Mouse (Mus musculus) heart, adult 2 months (tissue): ENCODE measurements around the gene Nkap. TPM values are rescaled to one million over a fixed set of nuclear protein-coding genes. Genes with fewer than 3 reads are reported as not detected.

Experiments used
- DNase-seq, 2 experiments: peaks; one replicate each; pipeline ENCODE4 v3.0.0; 2021
- H3K27ac ChIP-seq: fragments of 200-600 bp; 2 replicates; pipeline ENCODE4 v1.8.1; 2022
- H3K27me3 ChIP-seq: fragments of 200-500 bp; 2 replicates; pipeline ENCODE4 v1.6.1; 2012; ENCODE audit warnings: mild to moderate bottlenecking, low read length, inconsistent platforms, mixed read lengths; ENCODE audit not compliant: control insufficient read depth, insufficient read depth
- H3K36me3 ChIP-seq: fragments of 200-500 bp; 2 replicates; pipeline ENCODE4 v1.6.1; 2012; ENCODE audit warnings: low read length, inconsistent platforms; ENCODE audit not compliant: control insufficient read depth, insufficient read depth
- H3K4me1 ChIP-seq: fragments of 200-500 bp; 2 replicates; pipeline ENCODE4 v1.6.1; 2011; ENCODE audit warnings: low read length; ENCODE audit not compliant: control insufficient read depth, insufficient read depth
- H3K4me3 ChIP-seq: fragments of 200-600 bp; 2 replicates; pipeline ENCODE4 v1.8.1; 2022
- H3K79me2 ChIP-seq: fragments of 200-500 bp; replicated peaks from 2 replicates; pipeline ENCODE4 v1.6.1; 2012; ENCODE audit warnings: mild to moderate bottlenecking, inconsistent platforms, low read length, moderate library complexity, mixed read lengths; ENCODE audit not compliant: control insufficient read depth, insufficient read depth
- H3K9ac ChIP-seq: fragments of 200-500 bp; 2 replicates; pipeline ENCODE4 v1.6.1; 2012; ENCODE audit warnings: low read depth, mild to moderate bottlenecking, control low read depth, inconsistent platforms, low read length, mixed read lengths
- CTCF ChIP-seq: fragments of 200-600 bp; IDR thresholded peaks from 2 replicates; pipeline ENCODE4 v1.8.1; 2022; ENCODE audit warnings: antibody characterized with exemption, mild to moderate bottlenecking, moderate library complexity
- EP300 ChIP-seq: fragments of 200-500 bp; IDR thresholded peaks from 2 replicates; pipeline ENCODE4 v1.6.1; 2011; ENCODE audit warnings: low read depth, low read length, control low read depth; ENCODE audit not compliant: insufficient read depth
- POLR2A ChIP-seq: fragments of 200-500 bp; IDR thresholded peaks from 2 replicates; pipeline ENCODE4 v1.6.1; 2011; ENCODE audit warnings: mild to moderate bottlenecking, low read depth, low read length, control low read depth; ENCODE audit not compliant: insufficient read depth
- WGBS: fragments of 180-500 bp; shearing (Covaris S2); methylation state at CpG from one replicate; pipeline ENCODE4 v1.1.7; 2018; 5-methylcytosine and 5-hydroxymethylcytosine counted together
- intact Hi-C: fragments of 180-260 bp; cut with DNase I; formaldehyde crosslinking; loops from one replicate; pipeline ENCODE4 v1.15.1; 2025
- polyA plus RNA-seq: library from polyadenylated mRNA; depleted of rRNA; stranded (reverse); fragments of >200 nt; gene quantifications from 2 replicates; pipeline ENCODE4 v1.2.3, GENCODE M21; 2012; rRNA removed
- total RNA-seq, 2 experiments: library from RNA; stranded (reverse); gene quantifications; 2 replicates each; pipeline ENCODE4 v1.2.3; 2021

Gene Nkap
- total and polyA plus RNA-seq, 3 experiments = 1.6 to 8.8 (median 8.8) TPM

GRCm38 (mm10) chrX:37198676-37199075 is 72.1 kb downstream of the Nkap start:
- H3K27me3 ChIP-seq = no peaks in the 10 kb centered on the region
- no peaks in the 10 kb centered on the region for H3K4me1 ChIP-seq
- no peaks in the 10 kb centered on the region for H3K79me2 ChIP-seq
- H3K4me3 ChIP-seq = no peak overlapping the region
- TF ChIP-seq CTCF (no peak), EP300 (no peak), POLR2A (no peak)
- H3K27ac ChIP-seq = no peak overlapping the region
- intact Hi-C loops = no loop called here
- no peaks in the 10 kb centered on the region for H3K36me3 ChIP-seq
- no peak overlapping the region for H3K9ac ChIP-seq
- WGBS = 51% methylated on average over 8 of the region's 8 CpGs
- no peak for DNase-seq

Other genes starting within 250 kb of the Nkap start
- 1 to 10 TPM; 3.0 to 3.3 TPM for gene Nkrf, start 223.9 kb upstream of the Nkap start, total RNA-seq
- gene Nkrf, start 223.9 kb upstream of the Nkap start, polyA plus RNA-seq = 0.74 and 1.6 TPM in 2 replicates
- 1 to 10 TPM; 5.5 to 6.9 TPM for gene Sept6, start 135.0 kb upstream of the Nkap start, total RNA-seq
- 3.8 and 4.0 TPM in 2 replicates for gene Sept6, start 135.0 kb upstream of the Nkap start, polyA plus RNA-seq
- gene Sowahd, start 78.0 kb upstream of the Nkap start, total RNA-seq = not detected
- gene Sowahd, start 78.0 kb upstream of the Nkap start, polyA plus RNA-seq = not detected in 2 replicates
- gene Rpl39, start 41.4 kb upstream of the Nkap start, total RNA-seq = 100 to 1,000 TPM; 289 to 325 TPM
- 57.3 and 86.8 TPM in 2 replicates for gene Rpl39, start 41.4 kb upstream of the Nkap start, polyA plus RNA-seq
- 1 to 10 TPM; 6.6 to 6.7 TPM for gene Upf3b, start 16.5 kb upstream of the Nkap start, total RNA-seq
- 2.6 and 4.5 TPM in 2 replicates for gene Upf3b, start 16.5 kb upstream of the Nkap start, polyA plus RNA-seq
- not detected for gene Akap14, start 42.0 kb downstream of the Nkap start, total RNA-seq
- gene Akap14, start 42.0 kb downstream of the Nkap start, polyA plus RNA-seq = 0.08 TPM in 1 of 2 replicates, not detected in the other
- gene Ndufa1, start 64.4 kb downstream of the Nkap start, total RNA-seq = 100 to 1,000 TPM; 816 to 925 TPM
- 1,094 and 1,413 TPM in 2 replicates for gene Ndufa1, start 64.4 kb downstream of the Nkap start, polyA plus RNA-seq
- 1 to 10 TPM; 1.8 to 2.2 TPM for gene Rnf113a1, start 64.5 kb downstream of the Nkap start, total RNA-seq
- gene Rnf113a1, start 64.5 kb downstream of the Nkap start, polyA plus RNA-seq = 1.5 TPM in 2 replicates
- not detected for gene Gm9, start 84.2 kb downstream of the Nkap start, total RNA-seq
- gene Gm9, start 84.2 kb downstream of the Nkap start, polyA plus RNA-seq = not detected in 2 replicates
- gene Rhox1, start 95.5 kb downstream of the Nkap start, total RNA-seq = not detected
- gene Rhox1, start 95.5 kb downstream of the Nkap start, polyA plus RNA-seq = not detected in 2 replicates
- not detected for gene Rhox2a, start 118.2 kb downstream of the Nkap start, total RNA-seq
- not detected in 2 replicates for gene Rhox2a, start 118.2 kb downstream of the Nkap start, polyA plus RNA-seq
- not detected for gene Rhox3a, start 123.1 kb downstream of the Nkap start, total RNA-seq
- not detected in 2 replicates for gene Rhox3a, start 123.1 kb downstream of the Nkap start, polyA plus RNA-seq
- gene Rhox4a, start 138.5 kb downstream of the Nkap start, total RNA-seq = not detected
- not detected in 2 replicates for gene Rhox4a, start 138.5 kb downstream of the Nkap start, polyA plus RNA-seq